Mouse (Mus musculus) cerebellum, adult 2 months (tissue): ENCODE data around the gene Cavin1.

Experiments
- CTCF ChIP-seq: fragments of 200-500 bp; IDR thresholded peaks from 2 replicates; pipeline ENCODE4 v1.5.1; 2011; ENCODE audit warnings: low read depth, mild to moderate bottlenecking, control low read depth, low read length, moderate library complexity, borderline replicate concordance; ENCODE audit not compliant: insufficient read depth
- POLR2A ChIP-seq: fragments of 200-500 bp; IDR thresholded peaks from 2 replicates; pipeline ENCODE4 v1.6.1; 2011; ENCODE audit warnings: low read length, control low read depth, borderline replicate concordance; ENCODE audit not compliant: insufficient read depth

- TF ChIP-seq POLR2A (no peak), CTCF (no peak)
Observed at GRCm38 (mm10) chr11:100975241-100975640, 4.6 kb upstream of the Cavin1 start.
